Mouse (Mus musculus) heart, adult 18-20 months (tissue): ENCODE measurements around the gene Tubgcp3. TPM values are rescaled to one million over a fixed set of nuclear protein-coding genes. Genes with fewer than 3 reads are reported as not detected.
"Not testable (repeated sequence)": the region's sequence is repeated elsewhere in the genome, so short reads cannot be mapped to it uniquely, and the experiment has no call there.

Source experiments
- DNase-seq, 2 experiments: peaks; one replicate each; pipeline ENCODE4 v3.0.0; 2021 to 2022; ENCODE audit warnings: mixed read lengths in 1 of 2
- total RNA-seq, 2 experiments: library from RNA; stranded (reverse); gene quantifications; 2 replicates each; pipeline ENCODE4 v1.2.3; 2021

Gene Tubgcp3
- total RNA-seq, 2 experiments from 2014 or later: 12.3 to 14.2 TPM

DNA sequence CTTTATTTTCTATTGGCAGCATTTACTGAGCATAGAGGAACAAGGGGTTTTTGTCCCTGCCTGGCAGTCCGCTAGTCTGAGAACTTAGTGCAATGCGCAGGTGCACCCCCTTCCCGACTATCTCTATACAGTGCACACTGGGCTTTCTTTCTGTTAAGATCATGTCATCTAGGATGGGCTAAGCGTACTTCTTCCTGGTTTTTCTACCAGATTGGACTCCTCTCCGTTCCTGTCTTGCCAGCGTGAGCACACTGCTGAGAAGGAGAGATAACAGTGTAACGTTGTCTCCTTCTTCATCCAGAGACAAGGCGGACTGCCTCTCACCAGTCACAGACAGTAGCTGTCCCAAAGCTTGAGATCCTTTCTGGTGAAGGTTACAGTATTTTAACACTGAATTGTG is 27.7 kb downstream of the Tubgcp3 start:
- DNase-seq: no peak

GRCm38 (mm10) chr8:12641527-12641926 is 30.5 kb downstream of the Tubgcp3 start:
- no peak for DNase-seq

GRCm38 (mm10) chr8:12638446-12638845 is 33.6 kb downstream of the Tubgcp3 start:
- no peak for DNase-seq

DNA sequence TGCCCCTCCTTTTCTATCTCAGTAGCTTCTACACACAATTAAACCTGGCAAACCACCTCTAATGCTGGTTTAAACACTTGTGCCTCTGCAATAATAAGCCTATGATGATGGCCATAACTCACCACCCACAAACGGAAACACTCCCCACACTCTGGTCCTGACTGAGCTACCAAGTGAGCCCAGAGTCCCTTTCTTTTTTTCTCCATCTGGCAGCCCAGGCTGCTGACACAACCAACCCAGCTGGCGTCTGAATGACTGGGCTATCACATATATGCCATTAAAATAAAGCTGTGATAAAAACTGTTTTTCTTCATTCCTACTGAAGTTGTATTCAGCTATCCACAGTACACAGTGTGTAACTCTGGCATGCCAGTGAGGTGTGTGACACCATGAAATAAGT is 36.7 kb downstream of the Tubgcp3 start:
- no peak for DNase-seq

- DNase-seq: peak; percentile 9 to 72
These were observed 43.0 kb downstream of the Tubgcp3 start for GRCm38 (mm10) chr8:12629079-12629478.

GRCm38 (mm10) chr8:12625890-12626289 is 46.2 kb downstream of the Tubgcp3 start:
- no peak for DNase-seq

DNA sequence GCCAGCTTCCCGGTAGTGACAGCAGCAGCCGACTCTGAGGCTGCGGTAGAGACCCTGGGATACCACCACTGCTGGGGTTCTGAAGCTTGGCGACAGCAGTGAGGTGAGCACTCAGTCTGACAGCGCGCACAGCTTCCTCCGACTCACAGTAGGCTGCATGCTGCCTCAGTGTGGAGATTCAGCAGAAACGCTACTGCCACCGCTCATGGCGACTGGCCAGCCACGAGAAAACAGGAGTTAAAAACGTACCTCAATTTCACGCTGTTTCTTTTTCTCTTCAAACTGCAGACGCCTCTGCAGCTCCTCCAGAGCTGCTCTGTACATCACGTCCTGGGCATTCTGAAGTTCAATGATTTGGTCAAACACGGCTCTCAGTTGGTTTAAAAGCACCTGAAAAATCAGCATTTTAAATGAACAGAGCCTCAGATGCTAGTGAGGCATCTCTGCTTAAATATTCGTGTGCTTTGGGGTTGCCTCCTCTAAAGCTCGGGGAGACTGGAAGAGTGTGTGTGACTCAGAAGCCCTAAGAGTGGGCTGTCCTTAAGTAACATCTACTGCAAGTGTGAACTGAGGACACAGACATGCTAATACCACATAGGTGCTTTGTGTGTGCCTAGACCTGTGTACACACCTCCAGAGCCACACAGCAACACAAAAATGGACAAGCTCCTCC is 50.4 kb downstream of the Tubgcp3 start:
- no peak for DNase-seq

GRCm38 (mm10) chr8:12617369-12617768 is 54.7 kb downstream of the Tubgcp3 start:
- peak; percentile 10 to 18 for DNase-seq

GRCm38 (mm10) chr8:12613201-12613600 is 58.8 kb downstream of the Tubgcp3 start:
- DNase-seq: no peak

- DNase-seq: no peak
These were observed 62.1 kb downstream of the Tubgcp3 start for GRCm38 (mm10) chr8:12609752-12610449.

GRCm38 (mm10) chr8:12608810-12609209 is 63.2 kb downstream of the Tubgcp3 start:
- DNase-seq: no peak

DNA sequence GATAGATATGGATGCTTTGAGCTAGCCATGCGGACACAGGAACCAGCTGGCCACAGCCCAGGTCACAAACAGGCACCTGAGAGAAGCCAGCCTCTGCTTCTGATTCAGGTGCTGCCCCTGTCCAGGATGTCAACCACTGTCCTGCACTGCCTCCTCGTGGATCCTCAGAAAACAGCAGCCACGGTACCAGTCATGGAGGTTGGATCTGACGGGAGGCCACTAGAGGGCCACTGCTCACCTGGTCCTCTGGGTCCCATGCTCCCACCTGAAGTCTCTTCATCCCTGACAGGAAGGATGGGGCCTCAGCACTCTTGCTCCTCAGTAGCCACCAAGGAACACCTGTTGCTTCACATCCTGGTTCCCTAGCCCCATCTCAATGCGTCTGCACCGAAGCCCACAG is 64.8 kb downstream of the Tubgcp3 start:
- peak; percentile 48 to 79 for DNase-seq

GRCm38 (mm10) chr8:12583785-12584184 is 88.3 kb downstream of the Tubgcp3 start:
- no peak for DNase-seq

DNA sequence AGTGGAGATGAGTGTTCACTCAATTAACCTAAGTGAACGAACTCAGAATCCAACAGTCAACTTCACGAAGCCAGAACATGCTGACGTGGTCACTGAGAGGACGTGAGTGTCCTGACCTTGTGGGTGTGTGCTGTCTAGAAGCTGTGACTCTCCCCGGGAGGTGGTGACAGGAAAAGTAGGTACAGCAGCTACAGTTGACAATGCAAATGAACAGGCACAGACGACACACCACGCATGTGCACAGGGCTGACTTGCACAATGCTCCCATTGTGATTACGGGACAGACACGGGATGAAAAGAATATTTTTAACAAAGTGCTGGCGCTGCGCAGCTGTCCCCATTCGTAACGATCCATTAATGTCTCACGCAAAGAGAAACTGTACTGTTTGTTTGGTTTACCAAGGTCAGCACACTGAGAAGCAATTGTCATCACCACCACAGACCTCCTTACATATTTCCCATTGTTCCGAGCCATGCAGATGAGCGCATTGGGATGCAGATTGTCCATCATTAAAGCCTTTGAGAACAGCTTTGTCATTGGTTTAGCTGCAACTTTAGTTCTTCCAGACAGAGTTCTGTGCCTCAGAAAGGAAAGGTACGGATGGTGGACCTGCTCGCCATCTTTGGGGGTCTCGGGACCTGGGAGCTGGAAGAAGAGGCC is 92.6 kb downstream of the Tubgcp3 start:
- DNase-seq: not testable (repeated sequence)

- DNase-seq: no peak
These were observed 95.3 kb downstream of the Tubgcp3 start for GRCm38 (mm10) chr8:12576739-12577138.

DNA sequence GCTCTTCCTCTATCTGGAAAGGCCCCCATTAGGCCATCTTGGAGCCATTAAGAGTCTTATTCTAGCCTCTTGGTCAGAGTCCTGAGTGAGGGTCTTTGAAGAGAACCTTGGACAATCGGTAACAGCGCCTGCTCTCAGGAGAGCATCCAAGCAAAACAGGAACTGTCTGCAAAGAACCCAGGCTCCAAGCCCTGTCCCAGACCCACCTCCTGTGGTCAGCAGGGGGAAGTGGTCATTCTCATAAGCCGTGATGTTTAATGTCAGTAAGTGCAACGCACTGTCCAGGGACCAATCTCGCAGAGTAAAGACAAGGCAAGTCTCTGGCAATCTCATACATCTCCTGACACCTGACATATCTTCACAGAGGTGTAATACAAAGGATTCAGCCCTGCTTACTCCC is 96.0 kb downstream of the Tubgcp3 start:
- DNase-seq: no peak

- no peak for DNase-seq
These were observed 99.1 kb downstream of the Tubgcp3 start, which contains the start of gene Spaca7 for GRCm38 (mm10) chr8:12572814-12573534. Spaca7 (plus strand) TSS chr8:12573029.

GRCm38 (mm10) chr8:12566509-12566908 is 105.5 kb downstream of the Tubgcp3 start:
- no peak for DNase-seq

DNA sequence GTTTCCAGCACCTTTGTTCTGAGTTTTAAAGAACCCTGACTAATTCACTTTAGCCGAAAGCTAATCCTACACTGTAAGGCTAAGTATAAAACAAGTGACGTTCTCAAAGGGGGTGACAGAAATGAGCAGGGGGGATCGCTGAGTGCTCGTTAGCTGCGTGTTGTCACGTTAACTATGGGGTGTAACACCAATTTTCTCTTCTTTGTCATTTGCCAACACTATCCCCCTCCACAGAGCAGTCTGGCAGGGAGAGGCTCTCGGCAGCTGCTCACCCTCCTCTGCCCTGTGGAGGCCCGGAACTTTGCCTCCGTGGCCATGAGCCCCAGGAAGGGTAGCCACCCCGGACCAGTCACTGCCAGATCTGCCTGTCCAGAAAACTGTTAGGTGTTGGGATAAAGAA is 106.6 kb downstream of the Tubgcp3 start:
- DNase-seq: no peak

- DNase-seq: peak in 1 of 2 experiments; percentile 29
These were observed 107.7 kb downstream of the Tubgcp3 start for GRCm38 (mm10) chr8:12564307-12564706.
